Mouse (Mus musculus) lung, adult 2 months (tissue): Measurements from ENCODE around the gene Entpd2. TPM values are rescaled to one million over a fixed set of nuclear protein-coding genes. Genes with fewer than 3 reads are reported as not detected.

Source experiments
- DNase-seq: peaks from one replicate; pipeline ENCODE4 v3.0.0; 2022
- H3K4me1 ChIP-seq: fragments of 200-500 bp; 2 replicates; pipeline ENCODE4 v1.6.1; 2011; ENCODE audit warnings: low read length; ENCODE audit not compliant: control insufficient read depth, insufficient read depth
- H3K4me3 ChIP-seq: fragments of 200-500 bp; replicated peaks from 2 replicates; pipeline ENCODE3; 2011; ENCODE audit warnings: low read depth, mild to moderate bottlenecking, control low read depth, low read length; ENCODE audit errors: extremely low read depth
- CTCF ChIP-seq: fragments of 200-500 bp; IDR thresholded peaks from 2 replicates; pipeline ENCODE4 v1.5.1; 2011; ENCODE audit warnings: mild to moderate bottlenecking, low read length, control low read depth; ENCODE audit not compliant: insufficient read depth
- POLR2A ChIP-seq: fragments of 200-500 bp; IDR thresholded peaks from 2 replicates; pipeline ENCODE4 v1.6.1; 2011; ENCODE audit warnings: low read depth, mild to moderate bottlenecking, control low read depth, low read length, borderline replicate concordance; ENCODE audit errors: extremely low read depth
- whole genome bisulfite sequencing: fragments of 180-500 bp; shearing (Covaris S2); methylation state at CpG from one replicate; pipeline ENCODE4 v1.1.7; 2018; 5-methylcytosine and 5-hydroxymethylcytosine counted together
- polyA plus RNA-seq: library from polyadenylated mRNA; depleted of rRNA; stranded (reverse); fragments of >200 nt; gene quantifications from 2 replicates; pipeline ENCODE4 v1.2.3, GENCODE M21; 2012

Gene Entpd2
- polyA plus RNA-seq, 1 experiment: 18.4 TPM

DNA sequence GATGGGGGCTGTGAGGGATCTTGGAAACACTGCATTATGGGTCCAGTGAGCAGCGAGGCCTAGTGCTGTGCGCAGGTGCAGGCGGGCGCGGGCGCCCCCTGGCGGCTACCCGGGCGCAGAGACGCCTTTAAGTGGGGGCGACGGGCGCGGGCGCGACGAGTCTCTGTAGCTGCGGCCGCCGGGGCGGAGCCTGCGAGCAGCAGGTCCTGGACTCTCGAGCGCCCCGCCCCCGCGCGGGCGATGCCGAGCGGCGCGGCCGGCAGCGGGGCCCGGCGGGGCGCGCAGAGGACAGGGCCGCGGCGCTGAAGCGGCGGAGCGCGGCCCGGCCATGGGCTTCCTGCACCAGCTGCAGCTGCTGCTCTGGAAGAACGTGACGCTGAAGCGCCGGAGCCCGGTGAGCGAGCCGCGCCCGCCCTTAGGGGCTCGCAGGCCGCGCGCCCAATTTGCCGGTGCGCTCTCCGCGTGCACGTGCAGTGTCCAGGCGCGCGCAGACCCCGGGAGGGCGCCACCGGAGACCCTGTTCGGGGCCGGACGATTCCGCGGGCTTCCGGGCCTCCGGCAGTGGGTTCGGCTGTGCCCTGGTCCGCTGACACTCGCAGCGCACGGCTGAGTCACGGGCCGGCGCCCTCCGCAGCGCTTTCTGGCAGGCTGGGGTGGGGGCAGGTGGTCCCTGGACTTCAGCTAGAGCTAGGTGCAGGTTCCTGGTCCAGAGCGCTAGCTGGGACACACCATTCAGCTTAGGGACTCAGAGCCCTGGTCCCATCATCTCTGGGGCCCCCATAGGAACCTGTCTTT, 33.0 kb downstream of the Entpd2 start, which contains the start of gene Abca2:
Gene Abca2, plus strand, starts transcription at position 262 of the 795 bp plus-strand sequence.
- peak within 1 kb of the TSS; percentile 66 for H3K4me3 ChIP-seq
- under 1% methylated on average over 88 of the region's 89 CpGs for WGBS
- TF ChIP-seq POLR2A (no peak), CTCF (peak; percentile 59)
- peak; percentile 88 for DNase-seq
- peaks cover 5% of the 10 kb centered on the region; the same call in 1 of the 2 replicates for H3K4me1 ChIP-seq

DNA sequence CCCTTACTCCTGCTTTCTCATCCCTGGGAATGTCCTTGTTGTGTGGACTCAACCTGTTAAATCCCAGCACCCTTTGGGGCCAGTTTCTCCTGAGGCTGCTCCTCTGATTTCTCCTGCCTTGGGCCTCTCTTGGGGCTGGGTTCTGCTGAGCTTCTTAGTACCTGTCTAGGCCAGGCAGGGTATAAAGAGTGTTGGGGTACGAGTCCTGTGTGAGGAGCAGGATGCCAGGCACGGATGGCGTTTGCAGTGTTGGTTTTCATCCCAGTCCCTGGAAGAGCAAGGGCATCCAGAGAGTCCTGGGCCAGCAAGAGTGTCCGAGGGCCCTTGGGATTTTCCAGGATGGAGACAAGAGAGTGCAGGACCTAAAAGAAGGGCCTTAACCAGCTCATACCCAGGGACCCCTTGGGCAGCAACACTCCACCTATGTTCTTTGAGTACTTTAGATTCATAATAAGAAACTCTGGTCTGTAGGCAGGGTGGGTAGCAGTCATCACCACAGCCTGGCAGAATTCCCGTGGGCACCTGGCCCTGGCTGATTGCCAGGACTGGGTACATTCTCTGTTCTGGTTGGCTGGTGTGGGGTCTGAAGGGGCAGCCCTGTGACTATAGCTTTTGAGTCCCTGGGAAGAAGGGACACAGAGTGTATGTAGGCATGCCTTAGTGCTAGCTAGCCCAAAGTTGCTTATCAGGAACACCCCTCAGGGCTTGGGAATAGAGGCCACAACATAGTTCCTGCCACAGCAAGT, 33.9 kb downstream of the Entpd2 start:
- TF ChIP-seq POLR2A: no peak
- no peak overlapping the region for H3K4me3 ChIP-seq
- no peak for DNase-seq
- 63% methylated on average over 5 of the region's 5 CpGs for WGBS
- peaks cover 5% of the 10 kb centered on the region; the same call in 1 of the 2 replicates for H3K4me1 ChIP-seq

GRCm38 (mm10) chr2:25430395-25431233, 34.9 kb downstream of the Entpd2 start:
- 81% methylated on average over 17 of the region's 17 CpGs for WGBS
- Histone ChIP-seq H3K4me3 (no peak overlapping the region), H3K4me1 (peaks cover 5% of the 10 kb centered on the region; the same call in 1 of the 2 replicates)
- TF ChIP-seq CTCF (no peak), POLR2A (no peak)
- no peak for DNase-seq

GRCm38 (mm10) chr2:25431308-25431855, 35.7 kb downstream of the Entpd2 start:
- TF ChIP-seq CTCF (no peak), POLR2A (no peak)
- peaks cover 5% of the 10 kb centered on the region; the same call in 1 of the 2 replicates for H3K4me1 ChIP-seq
- H3K4me3 ChIP-seq: no peak overlapping the region
- DNase-seq: no peak
- 85% methylated on average over 6 of the region's 6 CpGs for WGBS

DNA sequence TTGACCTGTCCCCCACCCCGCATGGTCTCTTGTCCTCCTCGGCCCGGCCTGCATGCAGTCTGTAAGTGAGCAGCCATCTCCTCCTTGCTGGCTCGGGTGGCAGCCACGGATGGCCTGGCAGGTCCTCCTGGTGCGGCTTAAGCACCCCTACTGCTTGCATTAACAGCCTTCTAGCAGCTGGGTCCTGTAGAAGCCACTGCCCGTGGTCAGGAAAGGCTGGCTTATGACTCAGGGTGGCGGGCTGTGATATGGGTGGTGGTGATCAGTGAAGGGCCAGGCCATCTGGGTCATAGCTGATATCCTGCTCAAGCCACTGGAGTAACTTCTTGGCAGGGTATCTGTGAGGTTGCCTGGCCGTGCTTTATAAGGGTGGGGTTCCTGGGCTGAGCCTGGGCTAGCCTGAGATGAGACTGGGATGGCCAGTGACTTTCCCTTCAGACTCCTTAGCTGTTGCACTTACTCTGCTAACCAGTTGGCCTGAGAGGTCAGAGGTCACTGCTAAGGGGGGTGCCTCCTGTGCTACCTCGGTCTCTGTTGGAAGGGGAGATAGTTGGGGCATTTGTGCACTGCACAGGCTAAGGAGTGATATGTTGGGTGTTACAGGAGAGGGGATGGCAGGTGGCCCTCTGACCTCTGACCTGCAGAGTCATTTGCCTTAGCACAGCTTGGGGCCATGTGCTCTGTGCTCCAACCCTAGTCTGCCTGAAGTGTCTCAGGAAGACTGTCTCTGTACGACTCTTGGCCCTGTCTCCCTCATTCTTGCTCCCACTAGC, 36.8 kb downstream of the Entpd2 start:
- 77% methylated on average over 11 of the region's 11 CpGs for WGBS

GRCm38 (mm10) chr2:25433101-25433500, 37.4 kb downstream of the Entpd2 start:
- 82% methylated on average over 17 of the region's 17 CpGs for WGBS
- Histone ChIP-seq H3K4me1 (peaks cover 5% of the 10 kb centered on the region; the same call in 1 of the 2 replicates), H3K4me3 (no peak overlapping the region)
- TF ChIP-seq POLR2A (no peak), CTCF (no peak)
- no peak for DNase-seq

More for the DNA sequence above, 36.8 kb downstream of the Entpd2 start:
- TF ChIP-seq POLR2A (no peak), CTCF (no peak)
- no peak for DNase-seq
- no peak overlapping the region for H3K4me3 ChIP-seq
- peaks cover 5% of the 10 kb centered on the region; the same call in 1 of the 2 replicates for H3K4me1 ChIP-seq

GRCm38 (mm10) chr2:25434292-25434691, 38.6 kb downstream of the Entpd2 start:
- Histone ChIP-seq H3K4me3 (no peak overlapping the region), H3K4me1 (peaks cover under 1% of the 10 kb centered on the region; the same call in 1 of the 2 replicates)
- TF ChIP-seq POLR2A (no peak), CTCF (no peak)
- no peak for DNase-seq
- WGBS: 84% methylated on average over 8 of the region's 8 CpGs

GRCm38 (mm10) chr2:25436286-25436820, 40.7 kb downstream of the Entpd2 start:
- 91% methylated on average over 10 of the region's 10 CpGs for WGBS
- no peaks in the 10 kb centered on the region for H3K4me1 ChIP-seq
- no peak for DNase-seq
- H3K4me3 ChIP-seq: no peak overlapping the region
- TF ChIP-seq CTCF: no peak
- TF ChIP-seq POLR2A: no peak

GRCm38 (mm10) chr2:25441067-25441466, 45.4 kb downstream of the Entpd2 start:
- H3K4me1 ChIP-seq: no peaks in the 10 kb centered on the region

More at GRCm38 (mm10) chr2:25441067-25441466, 45.4 kb downstream of the Entpd2 start:
- 85% methylated on average over 20 of the region's 20 CpGs for WGBS
- no peak for DNase-seq
- TF ChIP-seq POLR2A (no peak), CTCF (no peak)
- H3K4me3 ChIP-seq: no peak overlapping the region
